Mouse (Mus musculus): Measurements from ENCODE around the gene Igf2r. TPM values are rescaled to one million over a fixed set of nuclear protein-coding genes. Genes with fewer than 3 reads are reported as not detected.

The Igf2r gene
- polyA plus RNA-seq, 1 experiment, result 24.8 TPM

GRCm38 (mm10) chr17:12781101-12781500 is 11.6 kb upstream of the Igf2r start:
- Histone ChIP-seq H3K36me3 (ENCODE audit: control insufficient read depth, insufficient read depth, low read length) (no peaks in the 10 kb centered on the region), H3K27me3 (replicated peaks; ENCODE audit: control insufficient read depth, insufficient read depth, low read length) (no peaks in the 10 kb centered on the region), H3K4me1 (ENCODE audit: control insufficient read depth, insufficient read depth, low read length) (0 out of 2 replicates have a peak, but pooled peaks cover 2% of the 10 kb centered on the region), H3K4me3 (ENCODE audit: insufficient read depth, low read depth, low read length) (no peak overlapping the region), H3K27ac (ENCODE audit: insufficient read depth, low read depth, low read length) (no peak overlapping the region)
- WGBS, result 74% methylated on average over 5 of the region's 5 CpGs
- no peak for TF ChIP-seq POLR2A (IDR thresholded peaks at IDR 0.05; ENCODE audit: low read depth, low read length)
- no peak for TF ChIP-seq CTCF (conservative IDR thresholded peaks at IDR 0.05; ENCODE audit: insufficient read depth, insufficient read length, low read depth, low read length)
- DNase-seq, result no peak

- TF ChIP-seq CTCF (conservative IDR thresholded peaks at IDR 0.05; ENCODE audit: insufficient read depth, insufficient read length, low read depth, low read length) (no peak), POLR2A (IDR thresholded peaks at IDR 0.05; ENCODE audit: low read depth, low read length) (no peak)
These were observed 10.7 kb upstream of the Igf2r start for GRCm38 (mm10) chr17:12780125-12780524.

GRCm38 (mm10) chr17:12779442-12779841 is 10.0 kb upstream of the Igf2r start:
- H3K4me3 ChIP-seq (ENCODE audit: insufficient read depth, low read depth, low read length), result no peak overlapping the region
- 0 out of 2 replicates have a peak, but pooled peaks cover 2% of the 10 kb centered on the region for H3K4me1 ChIP-seq (ENCODE audit: control insufficient read depth, insufficient read depth, low read length)
- DNase-seq, result peak; percentile 60
- H3K27me3 ChIP-seq (replicated peaks; ENCODE audit: control insufficient read depth, insufficient read depth, low read length), result no peaks in the 10 kb centered on the region
- peak overlapping the region; percentile 3; the same call in 1 of the 2 replicates for H3K27ac ChIP-seq (ENCODE audit: insufficient read depth, low read depth, low read length)
- TF ChIP-seq CTCF (conservative IDR thresholded peaks at IDR 0.05; ENCODE audit: insufficient read depth, insufficient read length, low read depth, low read length) (no peak), POLR2A (IDR thresholded peaks at IDR 0.05; ENCODE audit: low read depth, low read length) (no peak)
- WGBS, result 59% methylated on average over 3 of the region's 3 CpGs
- no peaks in the 10 kb centered on the region for H3K36me3 ChIP-seq (ENCODE audit: control insufficient read depth, insufficient read depth, low read length)

More at GRCm38 (mm10) chr17:12780125-12780524, 10.7 kb upstream of the Igf2r start:
- no peak overlapping the region for H3K27ac ChIP-seq (ENCODE audit: insufficient read depth, low read depth, low read length)
- H3K4me3 ChIP-seq (ENCODE audit: insufficient read depth, low read depth, low read length), result no peak overlapping the region
- no peaks in the 10 kb centered on the region for H3K27me3 ChIP-seq (replicated peaks; ENCODE audit: control insufficient read depth, insufficient read depth, low read length)
- H3K4me1 ChIP-seq (ENCODE audit: control insufficient read depth, insufficient read depth, low read length), result 0 out of 2 replicates have a peak, but pooled peaks cover 2% of the 10 kb centered on the region
- DNase-seq, result no peak
- WGBS, result 45% methylated on average over 8 of the region's 8 CpGs
- H3K36me3 ChIP-seq (ENCODE audit: control insufficient read depth, insufficient read depth, low read length), result no peaks in the 10 kb centered on the region

- Histone ChIP-seq H3K27me3 (replicated peaks; ENCODE audit: control insufficient read depth, insufficient read depth, low read length) (no peaks in the 10 kb centered on the region), H3K27ac (ENCODE audit: insufficient read depth, low read depth, low read length) (no peak overlapping the region), H3K36me3 (ENCODE audit: control insufficient read depth, insufficient read depth, low read length) (no peaks in the 10 kb centered on the region), H3K4me3 (ENCODE audit: insufficient read depth, low read depth, low read length) (no peak overlapping the region), H3K4me1 (ENCODE audit: control insufficient read depth, insufficient read depth, low read length) (no peaks in the 10 kb centered on the region)
- no peak for DNase-seq
- TF ChIP-seq CTCF (conservative IDR thresholded peaks at IDR 0.05; ENCODE audit: insufficient read depth, insufficient read length, low read depth, low read length) (no peak), POLR2A (IDR thresholded peaks at IDR 0.05; ENCODE audit: low read depth, low read length) (no peak)
- 81% methylated on average over 3 of the region's 3 CpGs for WGBS
These were observed 4.5 kb upstream of the Igf2r start for GRCm38 (mm10) chr17:12773956-12774355.

DNA sequence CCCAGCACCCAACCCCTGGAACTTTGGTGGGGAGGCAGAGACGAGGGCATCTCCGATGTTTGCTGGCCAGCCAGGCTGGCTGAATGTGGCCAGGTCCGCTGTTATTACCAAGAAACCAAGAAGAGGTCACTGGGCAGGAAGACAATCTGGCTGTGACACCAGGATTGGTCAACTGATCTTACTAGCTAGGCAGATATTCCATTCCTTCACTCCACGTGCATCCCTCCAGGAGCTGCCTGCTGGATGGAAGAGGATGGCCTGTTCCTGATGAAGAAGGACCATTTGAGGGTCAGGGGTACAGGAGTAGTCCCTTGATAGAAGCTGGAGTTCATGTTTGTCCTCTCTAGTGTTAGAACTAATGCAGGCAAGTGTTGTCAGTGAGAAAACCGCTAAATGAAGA is 1.0 kb upstream of the Igf2r start:
- Histone ChIP-seq H3K4me3 (ENCODE audit: insufficient read depth, low read depth, low read length) (no peak overlapping the region), H3K27ac (ENCODE audit: insufficient read depth, low read depth, low read length) (no peak overlapping the region), H3K4me1 (ENCODE audit: control insufficient read depth, insufficient read depth, low read length) (peaks cover 2% of the 10 kb centered on the region; the same call in 1 of the 2 replicates), H3K36me3 (ENCODE audit: control insufficient read depth, insufficient read depth, low read length) (no peaks in the 10 kb centered on the region), H3K27me3 (replicated peaks; ENCODE audit: control insufficient read depth, insufficient read depth, low read length) (no peaks in the 10 kb centered on the region)
- no peak for DNase-seq
- TF ChIP-seq POLR2A (IDR thresholded peaks at IDR 0.05; ENCODE audit: low read depth, low read length), result no peak
- no peak for TF ChIP-seq CTCF (conservative IDR thresholded peaks at IDR 0.05; ENCODE audit: insufficient read depth, insufficient read length, low read depth, low read length)
- WGBS, result 91% methylated on average over 5 of the region's 5 CpGs

DNA sequence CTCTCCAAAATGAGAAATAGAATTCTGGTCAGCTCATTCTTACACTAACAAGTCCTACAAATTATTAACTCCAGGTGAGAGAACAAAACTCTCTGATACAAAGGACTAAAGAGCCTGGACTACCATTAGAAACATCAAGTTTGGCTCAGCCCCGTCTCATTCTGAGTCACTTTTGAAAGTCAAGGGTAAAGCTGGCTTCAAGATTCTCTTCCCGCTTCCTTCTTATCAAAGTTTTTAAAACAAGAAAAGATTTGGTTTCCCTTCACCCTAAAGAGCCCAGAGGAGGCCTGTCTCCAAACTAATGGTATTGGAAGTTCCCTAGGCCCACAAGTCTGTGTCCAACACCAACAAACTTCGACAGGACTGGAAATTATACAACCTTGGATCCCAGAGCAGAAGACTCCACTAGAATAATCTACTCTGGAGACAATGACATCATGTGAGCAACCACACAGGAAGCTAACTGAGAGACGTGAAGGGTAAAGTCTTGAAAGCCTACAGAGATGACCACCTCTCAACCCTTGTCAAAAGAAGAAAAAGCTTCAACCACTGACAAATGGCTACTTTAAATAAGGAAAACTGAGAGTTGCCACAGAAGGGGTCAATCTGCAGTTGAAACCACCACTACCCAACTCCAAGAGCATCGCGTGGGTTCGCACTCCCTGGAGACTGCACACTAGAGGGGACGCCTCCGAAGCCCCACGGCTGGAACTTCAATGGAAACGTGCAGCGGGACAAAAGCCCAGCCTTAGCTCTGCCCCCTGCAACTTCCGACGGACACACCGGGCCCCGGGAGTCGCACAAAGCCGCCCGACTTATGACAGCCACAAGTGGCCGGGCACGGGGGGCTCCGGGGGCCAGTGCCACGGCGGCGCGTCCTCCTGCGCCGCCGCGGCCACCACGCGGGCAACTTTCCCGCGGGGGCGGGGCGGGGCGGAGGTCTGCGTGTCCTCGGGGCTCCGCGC is 767 bp downstream of the Igf2r start:
- Histone ChIP-seq H3K27ac (ENCODE audit: insufficient read depth, low read depth, low read length) (peak overlapping the region; percentile 10), H3K4me1 (ENCODE audit: control insufficient read depth, insufficient read depth, low read length) (peaks cover 2% of the 10 kb centered on the region; the same call in 1 of the 2 replicates)
- DNase-seq, result peak; percentile 17

DNA sequence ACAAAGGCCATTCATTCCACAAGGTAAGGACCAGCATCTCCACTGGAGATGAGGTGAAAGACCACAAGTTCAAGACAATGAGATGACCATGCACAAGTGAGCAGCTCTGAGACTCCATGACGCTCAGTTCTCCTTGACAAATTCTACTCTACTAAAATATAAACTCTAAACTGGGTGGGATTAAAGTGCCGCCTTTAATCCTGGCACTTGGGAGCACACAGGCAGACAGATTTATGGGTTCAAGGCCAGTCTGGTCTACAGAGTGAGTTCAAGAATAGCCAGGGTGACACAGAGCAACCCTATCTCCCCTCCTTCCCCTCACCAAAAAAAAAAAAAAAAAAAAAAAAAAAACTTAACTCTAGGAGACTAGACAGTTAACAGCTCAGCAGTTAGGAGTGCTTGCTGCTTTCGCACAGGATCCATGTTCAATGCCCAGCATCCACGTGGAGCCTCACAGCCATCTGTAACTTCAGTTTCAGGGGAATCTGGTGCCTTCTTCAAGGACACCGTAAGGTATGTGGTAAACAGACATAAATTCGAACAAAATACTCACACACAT is 2.1 kb downstream of the Igf2r start:
- Histone ChIP-seq H3K27me3 (replicated peaks; ENCODE audit: control insufficient read depth, insufficient read depth, low read length) (no peaks in the 10 kb centered on the region), H3K4me3 (ENCODE audit: insufficient read depth, low read depth, low read length) (no peak overlapping the region), H3K4me1 (ENCODE audit: control insufficient read depth, insufficient read depth, low read length) (peaks cover 2% of the 10 kb centered on the region; the same call in 1 of the 2 replicates), H3K36me3 (ENCODE audit: control insufficient read depth, insufficient read depth, low read length) (no peaks in the 10 kb centered on the region), H3K27ac (ENCODE audit: insufficient read depth, low read depth, low read length) (no peak overlapping the region; the same call in 1 of the 2 replicates)
- no peak for DNase-seq
- 69% methylated on average over 6 of the region's 6 CpGs for WGBS
- TF ChIP-seq CTCF (conservative IDR thresholded peaks at IDR 0.05; ENCODE audit: insufficient read depth, insufficient read length, low read depth, low read length), result no peak
- TF ChIP-seq POLR2A (IDR thresholded peaks at IDR 0.05; ENCODE audit: low read depth, low read length), result no peak

More for the DNA sequence above, 767 bp downstream of the Igf2r start:
- WGBS, result 30% methylated on average over 41 of the region's 41 CpGs
- H3K27me3 ChIP-seq (replicated peaks; ENCODE audit: control insufficient read depth, insufficient read depth, low read length), result no peaks in the 10 kb centered on the region
- no peaks in the 10 kb centered on the region for H3K36me3 ChIP-seq (ENCODE audit: control insufficient read depth, insufficient read depth, low read length)
- H3K4me3 ChIP-seq (ENCODE audit: insufficient read depth, low read depth, low read length), result peak overlapping the region; percentile 90
- TF ChIP-seq POLR2A (IDR thresholded peaks at IDR 0.05; ENCODE audit: low read depth, low read length), result no peak
